Mouse (Mus musculus): ENCODE measurements around the gene Xpot. TPM values are rescaled to one million over a fixed set of nuclear protein-coding genes. Genes with fewer than 3 reads are reported as not detected.

Gene Xpot
- polyA plus RNA-seq, 1 experiment = 24.4 TPM

DNA sequence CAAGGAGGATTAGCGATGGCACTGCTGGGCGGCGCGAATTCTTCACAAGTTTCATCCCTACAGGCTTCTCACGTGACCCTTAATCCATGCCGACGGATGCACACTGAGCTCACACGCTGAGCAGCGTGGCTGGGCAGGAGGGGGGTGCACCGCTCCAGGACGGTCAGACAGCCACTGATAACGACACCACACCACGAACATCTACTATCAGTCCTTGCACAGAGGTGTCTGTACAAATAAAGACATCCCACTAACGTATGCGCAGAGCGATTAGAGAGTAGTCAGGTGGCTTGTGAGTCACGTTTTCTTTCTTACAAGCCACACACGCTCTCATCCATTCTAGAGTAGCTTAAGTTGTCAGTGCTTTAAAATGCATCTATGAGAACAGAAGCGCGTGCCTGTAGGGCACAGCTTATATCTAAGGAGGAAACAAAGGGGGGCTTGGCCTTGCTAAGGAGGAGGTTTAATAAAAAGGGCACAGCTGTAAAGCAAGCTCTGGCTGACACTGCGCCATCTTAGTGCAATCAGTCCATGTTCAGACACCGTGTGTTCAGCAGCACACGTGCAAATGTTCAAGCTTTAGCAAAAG, 57.0 kb downstream of the Xpot start:
- H3K4me1 ChIP-seq (ENCODE audit: control insufficient read depth, insufficient read depth, low read length) = peaks cover 3% of the 10 kb centered on the region; the same call in 1 of the 2 replicates
- TF ChIP-seq CTCF (IDR thresholded peaks at IDR 0.05; ENCODE audit: control insufficient read depth, insufficient read depth, low read length) (no peak), POLR2A (IDR thresholded peaks at IDR 0.05; ENCODE audit: borderline replicate concordance, control insufficient read depth, low read depth, low read length) (no peak; the same call in 1 of the 2 replicates)
- no peak overlapping the region for H3K4me3 ChIP-seq (replicated peaks; ENCODE audit: control insufficient read depth, low read depth, low read length)
- 65% methylated on average over 23 of the region's 23 CpGs for WGBS
- H3K27ac ChIP-seq (ENCODE audit: control insufficient read depth, insufficient read depth, low read depth, low read length, poor library complexity) = peak overlapping the region; percentile 72

GRCm38 (mm10) chr10:121568534-121568933, 57.6 kb downstream of the Xpot start:
- TF ChIP-seq CTCF (IDR thresholded peaks at IDR 0.05; ENCODE audit: control insufficient read depth, insufficient read depth, low read length) = no peak
- TF ChIP-seq POLR2A (IDR thresholded peaks at IDR 0.05; ENCODE audit: borderline replicate concordance, control insufficient read depth, low read depth, low read length) = no peak
- H3K4me3 ChIP-seq (replicated peaks; ENCODE audit: control insufficient read depth, low read depth, low read length) = no peak overlapping the region
- 86% methylated on average over 7 of the region's 7 CpGs for WGBS
- peaks cover 3% of the 10 kb centered on the region; the same call in 1 of the 2 replicates for H3K4me1 ChIP-seq (ENCODE audit: control insufficient read depth, insufficient read depth, low read length)
- H3K27ac ChIP-seq (ENCODE audit: control insufficient read depth, insufficient read depth, low read depth, low read length, poor library complexity) = peak overlapping the region; percentile 38; the same call in 1 of the 2 replicates

GRCm38 (mm10) chr10:121568026-121568425, 58.1 kb downstream of the Xpot start:
- Histone ChIP-seq H3K4me1 (ENCODE audit: control insufficient read depth, insufficient read depth, low read length) (peaks cover 3% of the 10 kb centered on the region; the same call in 1 of the 2 replicates), H3K4me3 (replicated peaks; ENCODE audit: control insufficient read depth, low read depth, low read length) (no peak overlapping the region), H3K27ac (ENCODE audit: control insufficient read depth, insufficient read depth, low read depth, low read length, poor library complexity) (no peak overlapping the region)
- TF ChIP-seq CTCF (IDR thresholded peaks at IDR 0.05; ENCODE audit: control insufficient read depth, insufficient read depth, low read length) (no peak), POLR2A (IDR thresholded peaks at IDR 0.05; ENCODE audit: borderline replicate concordance, control insufficient read depth, low read depth, low read length) (no peak)
- WGBS = 93% methylated on average over 10 of the region's 10 CpGs

- Histone ChIP-seq H3K4me1 (ENCODE audit: control insufficient read depth, insufficient read depth, low read length) (peaks cover 1% of the 10 kb centered on the region; the same call in 1 of the 2 replicates), H3K4me3 (replicated peaks; ENCODE audit: control insufficient read depth, low read depth, low read length) (no peak overlapping the region), H3K27ac (ENCODE audit: control insufficient read depth, insufficient read depth, low read depth, low read length, poor library complexity) (no peak overlapping the region)
- TF ChIP-seq POLR2A (IDR thresholded peaks at IDR 0.05; ENCODE audit: borderline replicate concordance, control insufficient read depth, low read depth, low read length) = no peak
- no peak for TF ChIP-seq CTCF (IDR thresholded peaks at IDR 0.05; ENCODE audit: control insufficient read depth, insufficient read depth, low read length)
- 69% methylated on average over 8 of the region's 8 CpGs for WGBS
Measured at GRCm38 (mm10) chr10:121564447-121564846, 61.7 kb downstream of the Xpot start.

- Histone ChIP-seq H3K4me1 (ENCODE audit: control insufficient read depth, insufficient read depth, low read length) (no peaks in the 10 kb centered on the region), H3K4me3 (replicated peaks; ENCODE audit: control insufficient read depth, low read depth, low read length) (no peak overlapping the region), H3K27ac (ENCODE audit: control insufficient read depth, insufficient read depth, low read depth, low read length, poor library complexity) (no peak overlapping the region)
- WGBS = 88% methylated on average over 2 of the region's 2 CpGs
- TF ChIP-seq CTCF (IDR thresholded peaks at IDR 0.05; ENCODE audit: control insufficient read depth, insufficient read depth, low read length) (no peak), POLR2A (IDR thresholded peaks at IDR 0.05; ENCODE audit: borderline replicate concordance, control insufficient read depth, low read depth, low read length) (no peak)
Measured at GRCm38 (mm10) chr10:121558231-121558630, 67.9 kb downstream of the Xpot start.

DNA sequence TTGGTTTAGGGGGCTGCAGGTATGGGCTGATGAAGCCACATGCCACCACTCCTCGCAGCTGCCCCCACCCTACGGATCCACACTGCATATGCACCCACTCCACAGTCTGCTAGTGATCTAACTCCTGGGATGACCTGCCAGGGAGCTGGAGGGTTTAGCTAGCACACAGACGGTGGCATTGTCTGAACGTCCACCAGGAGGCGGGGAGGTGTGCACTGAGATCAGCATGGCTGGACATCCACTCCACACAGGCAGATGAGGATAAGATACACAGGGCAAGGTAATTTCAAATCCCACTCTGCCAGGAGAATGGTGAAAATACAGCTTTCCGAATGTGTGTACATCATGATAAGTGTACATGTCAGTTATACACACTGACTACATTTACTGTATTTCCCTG, 69.9 kb downstream of the Xpot start:
- 65% methylated on average over 6 of the region's 6 CpGs for WGBS
- Histone ChIP-seq H3K4me3 (replicated peaks; ENCODE audit: control insufficient read depth, low read depth, low read length) (no peak overlapping the region), H3K27ac (ENCODE audit: control insufficient read depth, insufficient read depth, low read depth, low read length, poor library complexity) (no peak overlapping the region), H3K4me1 (ENCODE audit: control insufficient read depth, insufficient read depth, low read length) (no peaks in the 10 kb centered on the region)
- TF ChIP-seq CTCF (IDR thresholded peaks at IDR 0.05; ENCODE audit: control insufficient read depth, insufficient read depth, low read length) (peak; percentile 57; the same call in 1 of the 2 replicates), POLR2A (IDR thresholded peaks at IDR 0.05; ENCODE audit: borderline replicate concordance, control insufficient read depth, low read depth, low read length) (no peak)

- no peak overlapping the region for H3K4me3 ChIP-seq (replicated peaks; ENCODE audit: control insufficient read depth, low read depth, low read length)
- H3K27ac ChIP-seq (ENCODE audit: control insufficient read depth, insufficient read depth, low read depth, low read length, poor library complexity) = no peak overlapping the region
- no peaks in the 10 kb centered on the region for H3K4me1 ChIP-seq (ENCODE audit: control insufficient read depth, insufficient read depth, low read length)
- TF ChIP-seq CTCF (IDR thresholded peaks at IDR 0.05; ENCODE audit: control insufficient read depth, insufficient read depth, low read length) (no peak), POLR2A (IDR thresholded peaks at IDR 0.05; ENCODE audit: borderline replicate concordance, control insufficient read depth, low read depth, low read length) (no peak)
- 87% methylated on average over 9 of the region's 9 CpGs for WGBS
Measured at GRCm38 (mm10) chr10:121550334-121550733, 75.8 kb downstream of the Xpot start.

- H3K27ac ChIP-seq (ENCODE audit: control insufficient read depth, insufficient read depth, low read depth, low read length, poor library complexity) = no peak overlapping the region
- no peaks in the 10 kb centered on the region for H3K4me1 ChIP-seq (ENCODE audit: control insufficient read depth, insufficient read depth, low read length)
- TF ChIP-seq CTCF (IDR thresholded peaks at IDR 0.05; ENCODE audit: control insufficient read depth, insufficient read depth, low read length) (no peak), POLR2A (IDR thresholded peaks at IDR 0.05; ENCODE audit: borderline replicate concordance, control insufficient read depth, low read depth, low read length) (no peak)
- WGBS = 53% methylated on average over 5 of the region's 5 CpGs
- no peak overlapping the region for H3K4me3 ChIP-seq (replicated peaks; ENCODE audit: control insufficient read depth, low read depth, low read length)
Measured at GRCm38 (mm10) chr10:121549670-121550069, 76.5 kb downstream of the Xpot start.

Data from bone marrow, adult 2 months (tissue).